7 mouse cellular contexts compared by ENCODE assay signal in the genomic region with DNA sequence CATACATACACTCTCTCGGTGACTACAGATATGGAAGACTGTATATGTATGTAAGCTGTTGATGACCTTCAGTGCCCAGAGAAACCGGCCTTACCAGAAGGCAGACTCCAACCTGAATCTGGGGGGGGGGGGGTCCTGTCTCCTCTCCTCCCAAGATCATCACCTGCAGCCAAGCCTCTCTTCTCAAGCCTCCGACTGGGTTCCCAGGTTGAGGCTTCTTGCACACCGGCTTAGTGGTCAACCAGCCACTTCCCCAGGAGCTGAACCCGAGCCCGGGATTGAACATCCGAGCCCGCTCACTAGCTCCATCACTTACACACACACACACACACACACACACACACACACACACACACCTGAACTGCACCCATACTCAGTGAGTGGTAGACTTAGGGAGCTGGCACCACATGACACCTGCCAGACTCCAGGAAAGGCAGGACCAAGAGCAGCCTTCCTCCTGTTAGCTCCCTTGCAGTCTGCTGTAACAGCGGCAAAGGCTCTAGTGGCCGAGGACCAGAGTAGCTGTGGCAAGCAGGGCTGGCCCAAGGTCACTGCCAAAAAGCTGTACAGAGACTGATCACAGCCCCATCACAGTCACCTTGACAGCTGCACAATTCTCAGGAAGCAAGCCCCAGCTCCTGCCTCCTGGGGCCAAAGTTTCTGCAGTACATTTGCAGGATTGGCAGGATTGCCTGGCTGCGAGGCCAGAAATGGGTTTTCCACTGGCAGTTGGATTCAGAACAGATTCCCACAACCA. TPM values are rescaled to one million over a fixed set of nuclear protein-coding genes. Genes with fewer than 3 reads are reported as not detected.
DNase-seq lines count a peak whose midpoint lies in the region; ATAC-seq lines count a peak whose summit lies in the region.

No protein-coding gene starts in this region.

- 35% methylated on average over 11 of the region's 11 CpGs for WGBS in intestine, embryonic 15.5 days
- 25% methylated on average over 11 of the region's 11 CpGs for WGBS in limb, embryonic 13.5 days

- no peaks in the 10 kb centered on the region for H3K36me3 ChIP-seq in intestine, embryonic 15.5 days
- peaks cover 7% of the 10 kb centered on the region for H3K36me3 ChIP-seq in limb, embryonic 13.5 days

- peak overlapping the region; percentile 47 for H3K4me3 ChIP-seq in intestine, embryonic 15.5 days (replicated peaks)
- peak overlapping the region; percentile 54 for H3K4me3 ChIP-seq in limb, embryonic 13.5 days

- peak; percentile 55 for ATAC-seq in intestine, embryonic 15.5 days
- ATAC-seq in limb, embryonic 13.5 days (ENCODE audit: low FRiP score, low read depth) = 0 out of 2 replicates have a peak, but pooled peaks have one; percentile 9

- peak overlapping the region; percentile 89 for H3K4me2 ChIP-seq in intestine, embryonic 15.5 days (replicated peaks)
- peak overlapping the region; percentile 83 for H3K4me2 ChIP-seq in limb, embryonic 13.5 days (replicated peaks)

- peak; percentile 77 for DNase-seq in brain, adult 2 months (ENCODE audit: low read depth, low spot score)
- peak; percentile 73 to 74 for DNase-seq in cerebellum, postnatal 25 days
- DNase-seq in heart, adult 11 months = peak; percentile 97
- peak; percentile 48 for DNase-seq in neural tube, embryonic 10.5 days (ENCODE audit: extremely low spot score, low spot score)
- no peak for DNase-seq in urinary bladder, adult 18-20 months (ENCODE audit: low spot score in 2 of 2)

- peak overlapping the region; percentile 84; the same call in 1 of the 2 replicates for H3K27ac ChIP-seq in intestine, embryonic 15.5 days
- peak overlapping the region; percentile 61 for H3K27ac ChIP-seq in limb, embryonic 13.5 days

- H3K27me3 ChIP-seq in intestine, embryonic 15.5 days (replicated peaks) = no peaks in the 10 kb centered on the region
- no peaks in the 10 kb centered on the region for H3K27me3 ChIP-seq in limb, embryonic 13.5 days

- H3K4me1 ChIP-seq in intestine, embryonic 15.5 days (replicated peaks) = peaks cover 16% of the 10 kb centered on the region
- peaks cover 32% of the 10 kb centered on the region for H3K4me1 ChIP-seq in limb, embryonic 13.5 days

- no peaks in the 10 kb centered on the region for H3K9me3 ChIP-seq in intestine, embryonic 15.5 days
- no peaks in the 10 kb centered on the region for H3K9me3 ChIP-seq in limb, embryonic 13.5 days

- peak overlapping the region; percentile 47 for H3K9ac ChIP-seq in intestine, embryonic 15.5 days
- peak overlapping the region; percentile 77; the same call in 1 of the 2 replicates for H3K9ac ChIP-seq in limb, embryonic 13.5 days

RNA-seq across cellular contexts. Expression of a gene that starts 42.6 kb away (rescaled TPM):
- polyA plus RNA-seq in intestine, embryonic 15.5 days (2015; fragmentation: Nextera tagmentation; extraction: Ambion mirVana) = 14.4 and 18.3 TPM in 2 replicates
- 30.8 and 32.0 TPM in 2 replicates for polyA plus RNA-seq in limb, embryonic 13.5 days (2015; fragmentation: Nextera tagmentation; extraction: Ambion mirVana)

RNA-seq across cellular contexts. Expression of a gene that starts 54.2 kb away (rescaled TPM):
- 12.5 and 13.4 TPM in 2 replicates for polyA plus RNA-seq in intestine, embryonic 15.5 days (2015; fragmentation: Nextera tagmentation; extraction: Ambion mirVana)
- 10.9 and 12.0 TPM in 2 replicates for polyA plus RNA-seq in limb, embryonic 13.5 days (2015; fragmentation: Nextera tagmentation; extraction: Ambion mirVana)

Comparison
In these comparisons a context has a peak if more than half of its experiments do, and no peak if none do; other contexts are left out.
1. DNase-seq: peak in brain, adult 2 months (single experiment), cerebellum, postnatal 25 days (2 of 2), heart, adult 11 months (single experiment) and neural tube, embryonic 10.5 days (single experiment); none in urinary bladder, adult 18-20 months (0 of 2).